Mouse (Mus musculus) liver, postnatal 0 days (tissue): Measurements from ENCODE around the gene Rpl27.

ENCODE experiments used
- CTCF ChIP-seq: sonication (generic); IDR thresholded peaks from 2 replicates; pipeline ENCODE4 v1.5.1; 2016; ENCODE audit warnings: antibody characterized with exemption, low read depth
- EP300 ChIP-seq: IDR thresholded peaks from 2 replicates; pipeline ENCODE4 v1.6.1; 2016; ENCODE audit warnings: antibody characterized with exemption, low read depth, mild to moderate bottlenecking

DNA sequence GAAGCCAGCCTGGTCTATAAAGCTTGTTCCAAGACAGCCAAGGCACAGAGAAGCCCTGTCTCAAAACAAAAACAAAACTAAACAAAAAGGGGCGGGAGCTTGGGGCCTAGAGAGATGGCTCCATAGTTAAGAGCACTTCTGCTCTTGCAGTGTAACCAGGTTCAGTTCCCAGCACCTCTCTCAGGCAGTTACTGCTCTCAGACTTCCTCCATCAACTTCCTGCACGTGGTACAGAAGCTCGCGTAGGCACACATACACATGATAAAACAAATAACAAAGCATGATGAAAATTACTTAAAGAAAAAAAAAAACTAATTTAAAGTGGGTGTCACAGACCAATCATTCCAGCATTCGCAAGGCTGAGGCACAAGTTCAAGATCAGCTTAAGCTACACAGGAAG lies 21.9 kb upstream of the Rpl27 start:
- TF ChIP-seq CTCF (no peak), EP300 (no peak)
